Mouse (Mus musculus) limb, embryonic 12.5 days (tissue): ENCODE measurements at regions not wholly inside any gene's neighbourhood (a gene's known extent, or its start where the extent isn't known, plus 50 kb on each side); places are given as distances from the start of the nearest gene placed in this dataset.

ENCODE experiments used
- ATAC-seq: fragments of 200-750 bp; cut with Nextera tagmentation; 2 replicates; pipeline ENCODE4 v1.8.0; 2017; ENCODE audit warnings: low read depth, moderate TSS enrichment; ENCODE audit not compliant: insufficient number of reproducible peaks, insufficient read depth, low FRiP score, low TSS enrichment
- H3K27ac ChIP-seq: fragments of 300-500 bp; sonication (generic); 2 replicates; pipeline ENCODE4 v1.5.1; 2016; ENCODE audit warnings: mild to moderate bottlenecking, moderate library complexity
- H3K27me3 ChIP-seq: fragments of 300-500 bp; sonication (generic); 2 replicates; pipeline ENCODE4 v1.6.1; 2016; ENCODE audit warnings: mild to moderate bottlenecking, moderate library complexity
- H3K36me3 ChIP-seq: fragments of 300-500 bp; sonication (generic); 2 replicates; pipeline ENCODE4 v1.6.1; 2016; ENCODE audit warnings: mild to moderate bottlenecking, moderate library complexity
- H3K4me1 ChIP-seq: fragments of 300-500 bp; sonication (generic); replicated peaks from 2 replicates; pipeline ENCODE4 v1.6.1; 2016
- H3K4me2 ChIP-seq: fragments of 300-500 bp; sonication (generic); 2 replicates; pipeline ENCODE4 v1.6.1; 2016; ENCODE audit warnings: mild to moderate bottlenecking, moderate library complexity
- H3K4me3 ChIP-seq: fragments of 300-500 bp; sonication (generic); replicated peaks from 2 replicates; pipeline ENCODE4 v1.5.1; 2016; ENCODE audit warnings: mild to moderate bottlenecking
- H3K9ac ChIP-seq: fragments of 300-500 bp; sonication (generic); replicated peaks from 2 replicates; pipeline ENCODE4 v1.6.1; 2016; ENCODE audit warnings: mild to moderate bottlenecking, moderate library complexity
- H3K9me3 ChIP-seq: fragments of 300-500 bp; sonication (generic); 2 replicates; pipeline ENCODE4 v1.6.1; 2016; ENCODE audit warnings: mild to moderate bottlenecking, moderate library complexity
- WGBS: fragments of 180-500 bp; shearing (Covaris S2); methylation state at CpG from one replicate; pipeline ENCODE4 v1.1.7; 2016; 5-methylcytosine and 5-hydroxymethylcytosine counted together

GRCm38 (mm10) chr1:42780266-42780665, 70.8 kb upstream of the Mrps9 start:
- H3K36me3 ChIP-seq = no peaks in the 10 kb centered on the region
- H3K4me2 ChIP-seq = no peak overlapping the region; the same call in 1 of the 2 replicates
- no peak overlapping the region for H3K4me3 ChIP-seq
- peaks cover 33% of the 10 kb centered on the region for H3K27me3 ChIP-seq
- H3K9ac ChIP-seq = no peak overlapping the region
- ATAC-seq = no peak
- WGBS = 58% methylated on average over 15 of the region's 15 CpGs
- H3K9me3 ChIP-seq = no peaks in the 10 kb centered on the region
- H3K4me1 ChIP-seq = peaks cover 4% of the 10 kb centered on the region; the same call in 1 of the 2 replicates
- no peak overlapping the region for H3K27ac ChIP-seq

GRCm38 (mm10) chr1:42781533-42781932, 69.5 kb upstream of the Mrps9 start:
- Histone ChIP-seq H3K9me3 (no peaks in the 10 kb centered on the region), H3K27ac (no peak overlapping the region), H3K36me3 (no peaks in the 10 kb centered on the region), H3K4me1 (peaks cover 4% of the 10 kb centered on the region; the same call in 1 of the 2 replicates), H3K9ac (no peak overlapping the region; the same call in 1 of the 2 replicates), H3K4me2 (no peak overlapping the region), H3K27me3 (peaks cover 33% of the 10 kb centered on the region), H3K4me3 (no peak overlapping the region)
- 58% methylated on average over 8 of the region's 8 CpGs for WGBS
- ATAC-seq = no peak

GRCm38 (mm10) chr1:42783072-42783672, 67.9 kb upstream of the Mrps9 start:
- no peak overlapping the region for H3K9ac ChIP-seq
- WGBS = 79% methylated on average over 7 of the region's 7 CpGs
- no peak overlapping the region for H3K4me3 ChIP-seq
- no peaks in the 10 kb centered on the region for H3K9me3 ChIP-seq
- peaks cover 4% of the 10 kb centered on the region; the same call in 1 of the 2 replicates for H3K4me1 ChIP-seq
- ATAC-seq = no peak
- H3K27ac ChIP-seq = no peak overlapping the region
- no peak overlapping the region for H3K4me2 ChIP-seq
- H3K36me3 ChIP-seq = no peaks in the 10 kb centered on the region
- peaks cover 27% of the 10 kb centered on the region for H3K27me3 ChIP-seq

- H3K4me1 ChIP-seq = no peaks in the 10 kb centered on the region
- no peaks in the 10 kb centered on the region for H3K36me3 ChIP-seq
- H3K9me3 ChIP-seq = peaks cover 3% of the 10 kb centered on the region; the same call in 1 of the 2 replicates
- no peak overlapping the region for H3K27ac ChIP-seq
- no peak for ATAC-seq
- H3K27me3 ChIP-seq = peaks cover 6% of the 10 kb centered on the region
- H3K4me3 ChIP-seq = no peak overlapping the region
- H3K9ac ChIP-seq = no peak overlapping the region
- WGBS = 67% methylated on average over 7 of the region's 7 CpGs
- H3K4me2 ChIP-seq = no peak overlapping the region
Observed at GRCm38 (mm10) chr1:42787240-42787639, 63.8 kb upstream of the Mrps9 start.

- H3K27me3 ChIP-seq = no peaks in the 10 kb centered on the region
- no peak overlapping the region for H3K4me3 ChIP-seq
- no peak for ATAC-seq
- H3K27ac ChIP-seq = no peak overlapping the region
- H3K9ac ChIP-seq = no peak overlapping the region
- whole genome bisulfite sequencing = 61% methylated on average over 6 of the region's 6 CpGs
- no peak overlapping the region for H3K4me2 ChIP-seq
- H3K4me1 ChIP-seq = no peaks in the 10 kb centered on the region
- peaks cover 6% of the 10 kb centered on the region for H3K9me3 ChIP-seq
- H3K36me3 ChIP-seq = no peaks in the 10 kb centered on the region
Observed at GRCm38 (mm10) chr1:42788413-42788812, 62.6 kb upstream of the Mrps9 start.
